Mouse (Mus musculus): ENCODE data around the gene Tut1.

DNA sequence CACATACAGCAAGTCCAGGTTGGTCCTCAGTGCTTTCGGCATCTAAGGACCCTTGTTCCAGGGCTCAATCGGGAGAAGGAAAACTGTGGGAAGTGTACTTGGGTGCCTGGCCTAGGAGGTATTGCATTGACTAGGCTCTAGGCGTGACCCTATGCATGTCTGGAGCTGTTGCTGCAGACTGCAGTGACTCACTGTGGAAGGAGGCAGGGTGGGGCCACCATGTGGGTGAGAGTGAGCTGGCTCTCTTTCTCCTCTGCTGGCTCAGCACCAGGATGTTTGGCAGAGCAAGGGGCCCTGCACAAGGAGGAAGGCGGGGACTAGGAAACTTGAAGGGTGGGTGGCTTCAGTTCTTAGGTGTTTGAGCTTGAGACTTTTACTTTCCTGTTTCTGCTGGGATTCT, 43.9 kb downstream of the Tut1 start:
- TF ChIP-seq CTCF (IDR thresholded peaks at IDR 0.05; ENCODE audit: control insufficient read depth, insufficient read depth, insufficient replicate concordance, low read depth, low read length) (no peak), POLR2A (IDR thresholded peaks at IDR 0.05; ENCODE audit: control insufficient read depth, low read depth, low read length) (no peak)
